Mouse (Mus musculus) liver, embryonic 13.5 days (tissue): Measurements from ENCODE around the gene Hephl1. TPM values are rescaled to one million over a fixed set of nuclear protein-coding genes. Genes with fewer than 3 reads are reported as not detected.

Source experiments
- ATAC-seq: fragments of 200-750 bp; cut with Nextera tagmentation; 2 replicates; pipeline ENCODE4 v1.8.0; 2017; ENCODE audit warnings: low read depth, mild to moderate bottlenecking, moderate number of reproducible peaks, moderate library complexity
- DNase-seq: peaks from one replicate; pipeline ENCODE4 v3.0.0; 2022
- H3K27ac ChIP-seq: fragments of 300-500 bp; sonication (generic); 2 replicates; pipeline ENCODE4 v1.5.1; 2015; ENCODE audit warnings: moderate library complexity, mild to moderate bottlenecking, inconsistent platforms
- H3K27me3 ChIP-seq: fragments of 300-500 bp; sonication (generic); 2 replicates; pipeline ENCODE4 v1.6.1; 2015; ENCODE audit warnings: mild to moderate bottlenecking, inconsistent platforms
- H3K36me3 ChIP-seq: fragments of 300-500 bp; sonication (generic); 2 replicates; pipeline ENCODE4 v1.6.1; 2015; ENCODE audit warnings: mild to moderate bottlenecking, inconsistent platforms
- H3K4me1 ChIP-seq: fragments of 300-500 bp; sonication (generic); replicated peaks from 2 replicates; pipeline ENCODE4 v1.6.1; 2015; ENCODE audit warnings: inconsistent platforms
- H3K4me2 ChIP-seq: fragments of 300-500 bp; sonication (generic); 2 replicates; pipeline ENCODE4 v1.6.1; 2015; ENCODE audit warnings: inconsistent platforms, mild to moderate bottlenecking, moderate library complexity
- H3K4me3 ChIP-seq: fragments of 300-500 bp; sonication (generic); replicated peaks from 2 replicates; pipeline ENCODE4 v1.5.1; 2015; ENCODE audit warnings: mild to moderate bottlenecking, inconsistent platforms
- H3K9ac ChIP-seq: fragments of 300-500 bp; sonication (generic); 2 replicates; pipeline ENCODE4 v1.6.1; 2015; ENCODE audit warnings: mild to moderate bottlenecking, inconsistent platforms
- H3K9me3 ChIP-seq: fragments of 300-500 bp; sonication (generic); replicated peaks from 2 replicates; pipeline ENCODE4 v1.6.1; 2016; ENCODE audit warnings: inconsistent platforms
- WGBS: fragments of 180-500 bp; shearing (Covaris S2); methylation state at CpG from one replicate; pipeline ENCODE4 v1.1.7; 2015; ENCODE audit not compliant: insufficient replicate concordance; 5-methylcytosine and 5-hydroxymethylcytosine counted together
- polyA plus RNA-seq: library from polyadenylated mRNA; unstranded; fragments of >200 nt; fragmentation: Nextera tagmentation; extraction: Ambion mirVana; gene quantifications from 2 replicates; pipeline ENCODE4 v1.2.1, GENCODE M21; 2015

The Hephl1 gene
- polyA plus RNA-seq: not detected in 2 replicates

GRCm38 (mm10) chr9:15112008-15112407 is at the start of gene Hephl1:
Hephl1 (minus strand) TSS chr9:15112108.
- Histone ChIP-seq H3K9me3 (no peaks in the 10 kb centered on the region), H3K9ac (no peak within 1 kb of the TSS), H3K4me1 (no peaks in the 10 kb centered on the region), H3K36me3 (no peaks in the 10 kb centered on the region), H3K27ac (no peak within 1 kb of the TSS), H3K27me3 (no peaks in the 10 kb centered on the region), H3K4me2 (no peak within 1 kb of the TSS), H3K4me3 (no peak within 1 kb of the TSS)
- ATAC-seq (no peak), DNase-seq (no peak)
- 64% methylated on average over 5 of the region's 5 CpGs for WGBS

GRCm38 (mm10) chr9:15149246-15149926 is 37.5 kb upstream of the Hephl1 start:
- 51% methylated on average over 6 of the region's 6 CpGs for WGBS

GRCm38 (mm10) chr9:15140546-15140945 is 28.6 kb upstream of the Hephl1 start:
- no peak for DNase-seq
- H3K27me3 ChIP-seq: no peaks in the 10 kb centered on the region
- no peaks in the 10 kb centered on the region for H3K4me1 ChIP-seq
- no peaks in the 10 kb centered on the region for H3K36me3 ChIP-seq
- H3K4me3 ChIP-seq: no peak overlapping the region
- no peak for ATAC-seq
- no peak overlapping the region for H3K9ac ChIP-seq
- no peaks in the 10 kb centered on the region for H3K9me3 ChIP-seq
- no peak overlapping the region for H3K27ac ChIP-seq
- WGBS: 64% methylated on average over 1 of the region's 1 CpGs
- H3K4me2 ChIP-seq: no peak overlapping the region

More at GRCm38 (mm10) chr9:15149246-15149926, 37.5 kb upstream of the Hephl1 start:
- no peak for ATAC-seq
- Histone ChIP-seq H3K27ac (no peak overlapping the region), H3K9ac (no peak overlapping the region), H3K4me2 (no peak overlapping the region), H3K4me3 (no peak overlapping the region), H3K9me3 (no peaks in the 10 kb centered on the region), H3K4me1 (no peaks in the 10 kb centered on the region), H3K27me3 (no peaks in the 10 kb centered on the region), H3K36me3 (no peaks in the 10 kb centered on the region)
- no peak for DNase-seq

- Histone ChIP-seq H3K27me3 (no peaks in the 10 kb centered on the region), H3K4me1 (no peaks in the 10 kb centered on the region), H3K36me3 (no peaks in the 10 kb centered on the region), H3K4me2 (no peak overlapping the region), H3K9me3 (no peaks in the 10 kb centered on the region), H3K27ac (no peak overlapping the region), H3K4me3 (no peak overlapping the region), H3K9ac (no peak overlapping the region)
- no peak for DNase-seq
- WGBS: 77% methylated on average over 2 of the region's 2 CpGs
- no peak for ATAC-seq
These were observed 14.0 kb upstream of the Hephl1 start for GRCm38 (mm10) chr9:15125897-15126296.

- H3K9ac ChIP-seq: no peak overlapping the region
- H3K36me3 ChIP-seq: no peaks in the 10 kb centered on the region
- no peak overlapping the region for H3K4me2 ChIP-seq
- 0 out of 2 replicates have a peak, but pooled peaks cover 3% of the 10 kb centered on the region for H3K4me1 ChIP-seq
- WGBS: 68% methylated on average over 3 of the region's 3 CpGs
- H3K9me3 ChIP-seq: no peaks in the 10 kb centered on the region
- no peak for ATAC-seq
- H3K4me3 ChIP-seq: no peak overlapping the region
- no peaks in the 10 kb centered on the region for H3K27me3 ChIP-seq
- H3K27ac ChIP-seq: no peak overlapping the region
- DNase-seq: no peak
These were observed 10.5 kb upstream of the Hephl1 start for GRCm38 (mm10) chr9:15122431-15122830.

- Histone ChIP-seq H3K27ac (no peak overlapping the region), H3K9ac (no peak overlapping the region), H3K4me3 (no peak overlapping the region), H3K27me3 (no peaks in the 10 kb centered on the region), H3K36me3 (no peaks in the 10 kb centered on the region), H3K4me2 (no peak overlapping the region), H3K4me1 (0 out of 2 replicates have a peak, but pooled peaks cover 3% of the 10 kb centered on the region), H3K9me3 (no peaks in the 10 kb centered on the region)
- WGBS: 38% methylated on average over 7 of the region's 7 CpGs
- no peak for ATAC-seq
- no peak for DNase-seq
These were observed 9.0 kb upstream of the Hephl1 start for GRCm38 (mm10) chr9:15120841-15121358.

- Histone ChIP-seq H3K4me1 (0 out of 2 replicates have a peak, but pooled peaks cover 3% of the 10 kb centered on the region), H3K4me3 (no peak overlapping the region), H3K4me2 (no peak overlapping the region), H3K9ac (no peak overlapping the region), H3K36me3 (no peaks in the 10 kb centered on the region), H3K27ac (no peak overlapping the region), H3K27me3 (no peaks in the 10 kb centered on the region), H3K9me3 (no peaks in the 10 kb centered on the region)
- ATAC-seq: no peak
- WGBS: 41% methylated on average over 5 of the region's 5 CpGs
- no peak for DNase-seq
These were observed 8.3 kb upstream of the Hephl1 start for GRCm38 (mm10) chr9:15120209-15120608.

GRCm38 (mm10) chr9:15119515-15119914 is 7.6 kb upstream of the Hephl1 start:
- no peak overlapping the region for H3K4me3 ChIP-seq
- ATAC-seq: no peak

GRCm38 (mm10) chr9:15116165-15116564 is 4.3 kb upstream of the Hephl1 start:
- H3K9ac ChIP-seq: no peak overlapping the region
- DNase-seq (no peak), ATAC-seq (no peak)
- WGBS: 48% methylated on average over 2 of the region's 2 CpGs
- no peaks in the 10 kb centered on the region for H3K9me3 ChIP-seq
- H3K36me3 ChIP-seq: no peaks in the 10 kb centered on the region
- H3K4me3 ChIP-seq: no peak overlapping the region
- no peak overlapping the region for H3K4me2 ChIP-seq
- no peaks in the 10 kb centered on the region for H3K27me3 ChIP-seq
- H3K4me1 ChIP-seq: 0 out of 2 replicates have a peak, but pooled peaks cover 3% of the 10 kb centered on the region
- H3K27ac ChIP-seq: no peak overlapping the region

More at GRCm38 (mm10) chr9:15119515-15119914, 7.6 kb upstream of the Hephl1 start:
- H3K4me2 ChIP-seq: no peak overlapping the region
- no peaks in the 10 kb centered on the region for H3K9me3 ChIP-seq
- 38% methylated on average over 1 of the region's 1 CpGs for WGBS
- H3K36me3 ChIP-seq: no peaks in the 10 kb centered on the region
- no peaks in the 10 kb centered on the region for H3K27me3 ChIP-seq
- H3K27ac ChIP-seq: no peak overlapping the region
- DNase-seq: no peak
- 0 out of 2 replicates have a peak, but pooled peaks cover 3% of the 10 kb centered on the region for H3K4me1 ChIP-seq
- H3K9ac ChIP-seq: no peak overlapping the region

- ATAC-seq: no peak
- WGBS: 62% methylated on average over 6 of the region's 6 CpGs
- no peak for DNase-seq
These were observed 2.2 kb upstream of the Hephl1 start for GRCm38 (mm10) chr9:15114102-15114501.

GRCm38 (mm10) chr9:15108101-15108500 is 3.8 kb downstream of the Hephl1 start:
- ATAC-seq (no peak), DNase-seq (no peak)
- Histone ChIP-seq H3K27me3 (no peaks in the 10 kb centered on the region), H3K4me2 (no peak overlapping the region), H3K36me3 (no peaks in the 10 kb centered on the region), H3K9ac (no peak overlapping the region), H3K4me1 (peaks cover 6% of the 10 kb centered on the region; the same call in 1 of the 2 replicates), H3K4me3 (no peak overlapping the region), H3K9me3 (no peaks in the 10 kb centered on the region), H3K27ac (no peak overlapping the region)
- WGBS: 64% methylated on average over 9 of the region's 9 CpGs

More at GRCm38 (mm10) chr9:15114102-15114501, 2.2 kb upstream of the Hephl1 start:
- Histone ChIP-seq H3K9ac (no peak overlapping the region), H3K27ac (no peak overlapping the region), H3K4me2 (no peak overlapping the region), H3K36me3 (no peaks in the 10 kb centered on the region), H3K27me3 (no peaks in the 10 kb centered on the region), H3K4me3 (no peak overlapping the region), H3K4me1 (no peaks in the 10 kb centered on the region), H3K9me3 (no peaks in the 10 kb centered on the region)

GRCm38 (mm10) chr9:15105136-15105535 is 6.8 kb downstream of the Hephl1 start:
- DNase-seq: no peak

More at GRCm38 (mm10) chr9:15105136-15105535, 6.8 kb downstream of the Hephl1 start:
- H3K36me3 ChIP-seq: no peaks in the 10 kb centered on the region
- no peak overlapping the region for H3K4me2 ChIP-seq
- no peak overlapping the region for H3K4me3 ChIP-seq
- no peak overlapping the region for H3K9ac ChIP-seq
- no peaks in the 10 kb centered on the region for H3K9me3 ChIP-seq
- 65% methylated on average over 4 of the region's 4 CpGs for WGBS
- no peaks in the 10 kb centered on the region for H3K27me3 ChIP-seq
- ATAC-seq: no peak
- H3K27ac ChIP-seq: no peak overlapping the region
- H3K4me1 ChIP-seq: peaks cover 27% of the 10 kb centered on the region
